Mouse (Mus musculus) MEL (cell line): ENCODE measurements around the gene Gm20388. TPM values are rescaled to one million over a fixed set of nuclear protein-coding genes. Genes with fewer than 3 reads are reported as not detected.

Source experiments
- DNase-seq: peaks from one replicate; pipeline ENCODE4 v3.0.0; 2011; ENCODE audit warnings: low read depth, low spot score
- H3K27ac ChIP-seq: 2 replicates; pipeline ENCODE4 v1.5.1; 2012; ENCODE audit warnings: low read depth, mild to moderate bottlenecking, control low read depth, low read length, moderate library complexity; ENCODE audit not compliant: control insufficient read depth
- H3K27me3 ChIP-seq, 2 experiments: fragments of 150-350 bp in 1 of 2; sonication (generic) in 1 of 2; 2 replicates each; pipeline ENCODE4 v1.6.1; 2012; ENCODE audit warnings: low read length in 2 of 2, mild to moderate bottlenecking in 2 of 2, improper control_type of control experiment in 1 of 2, moderate library complexity in 1 of 2; ENCODE audit not compliant: insufficient read depth in 2 of 2, control insufficient read depth in 1 of 2
- H3K36me3 ChIP-seq, 2 experiments: 2 replicates each; pipeline ENCODE4 v1.6.1; 2012 to 2014; ENCODE audit warnings: low read length in 2 of 2, improper control_type of control experiment in 1 of 2, inconsistent platforms in 1 of 2, mild to moderate bottlenecking in 1 of 2; ENCODE audit not compliant: insufficient read depth in 2 of 2, control insufficient read depth in 1 of 2
- H3K4me1 ChIP-seq, 2 experiments: fragments of 150-350 bp in 1 of 2; sonication (generic) in 1 of 2; 2 replicates each; pipeline ENCODE4 v1.6.1; 2012; ENCODE audit warnings: low read length in 2 of 2, improper control_type of control experiment in 1 of 2, mild to moderate bottlenecking in 1 of 2; ENCODE audit not compliant: insufficient read depth in 2 of 2, control insufficient read depth in 1 of 2
- H3K4me3 ChIP-seq, 2 experiments: fragments of 150-350 bp in 1 of 2; sonication (generic) in 1 of 2; 2 replicates each; pipeline ENCODE4 v1.5.1; 2012; ENCODE audit warnings: low read depth in 2 of 2, low read length in 2 of 2, mild to moderate bottlenecking in 2 of 2, moderate library complexity in 2 of 2, control low read depth in 1 of 2, improper control_type of control experiment in 1 of 2; ENCODE audit not compliant: control insufficient read depth in 1 of 2, insufficient read depth in 1 of 2
- H3K79me2 ChIP-seq: 2 replicates; pipeline ENCODE4 v1.6.1; 2012; ENCODE audit warnings: mild to moderate bottlenecking, low read length, moderate library complexity; ENCODE audit not compliant: control insufficient read depth, poor library complexity, insufficient read depth
- H3K9ac ChIP-seq: 2 replicates; pipeline ENCODE4 v1.6.1; 2012; ENCODE audit warnings: low read depth, mild to moderate bottlenecking, control low read depth, low read length, moderate library complexity; ENCODE audit not compliant: control insufficient read depth, poor library complexity, severe bottlenecking
- H3K9me3 ChIP-seq: fragments of 150-350 bp; sonication (generic); replicated peaks from 2 replicates; pipeline ENCODE4 v1.6.1; 2012; ENCODE audit warnings: mild to moderate bottlenecking, low read length, improper control_type of control experiment, moderate library complexity; ENCODE audit not compliant: insufficient read depth
- CHD2 ChIP-seq: IDR thresholded peaks from 2 replicates; pipeline ENCODE4 v1.6.1; 2011; ENCODE audit warnings: low read length, improper control_type of control experiment
- CTCF ChIP-seq, 3 experiments: IDR thresholded peaks in 2 of 3; conservative IDR thresholded peaks in 1 of 3; 2 replicates each; pipeline ENCODE4 v1.5.1; 2011 to 2012; ENCODE audit warnings: low read length in 3 of 3, low read depth in 2 of 3, mild to moderate bottlenecking in 2 of 3, improper control_type of control experiment in 1 of 3, inconsistent platforms in 1 of 3, mixed read lengths in 1 of 3, moderate library complexity in 1 of 3; ENCODE audit not compliant: control insufficient read depth in 1 of 3, insufficient read depth in 1 of 3, poor library complexity in 1 of 3, severe bottlenecking in 1 of 3
- EP300 ChIP-seq, 2 experiments: IDR thresholded peaks; 2 replicates each; pipeline ENCODE4 v1.6.1; 2011; ENCODE audit warnings: improper control_type of control experiment in 2 of 2, low read length in 2 of 2, low read depth in 1 of 2, mild to moderate bottlenecking in 1 of 2
- ETS1 ChIP-seq: IDR thresholded peaks from 2 replicates; pipeline ENCODE4 v1.6.1; 2012; ENCODE audit warnings: low read depth, mild to moderate bottlenecking, inconsistent platforms, low read length, improper control_type of control experiment, moderate library complexity
- HCFC1 ChIP-seq: IDR thresholded peaks from 2 replicates; pipeline ENCODE4 v1.6.1; 2012; ENCODE audit warnings: low read depth, mild to moderate bottlenecking, inconsistent platforms, low read length, improper control_type of control experiment, moderate library complexity
- JUND ChIP-seq: IDR thresholded peaks from 2 replicates; pipeline ENCODE4 v1.6.1; 2011; ENCODE audit warnings: low read depth, mild to moderate bottlenecking, improper control_type of control experiment, low read length
- MYB ChIP-seq: IDR thresholded peaks from 2 replicates; pipeline ENCODE4 v1.6.1; 2011; ENCODE audit warnings: mild to moderate bottlenecking, low read depth, low read length, improper control_type of control experiment
- MYC ChIP-seq: IDR thresholded peaks from 2 replicates; pipeline ENCODE4 v1.6.1; 2011; ENCODE audit warnings: low read depth, mild to moderate bottlenecking, low read length, improper control_type of control experiment, moderate library complexity
- NELFE ChIP-seq: IDR thresholded peaks from 2 replicates; pipeline ENCODE4 v1.6.1; 2011; ENCODE audit warnings: low read depth, low read length, improper control_type of control experiment
- POLR2AphosphoS2 ChIP-seq: IDR thresholded peaks from 2 replicates; pipeline ENCODE4 v1.6.1; 2011; ENCODE audit warnings: low read length, improper control_type of control experiment
- RAD21 ChIP-seq: IDR thresholded peaks from 2 replicates; pipeline ENCODE4 v1.6.1; 2011; ENCODE audit warnings: mild to moderate bottlenecking, low read depth, low read length, improper control_type of control experiment
- SIN3A ChIP-seq: IDR thresholded peaks from 2 replicates; pipeline ENCODE4 v1.6.1; 2012; ENCODE audit warnings: low read length, improper control_type of control experiment, inconsistent platforms
- TAL1 ChIP-seq: IDR thresholded peaks from 2 replicates; pipeline ENCODE4 v1.6.1; 2012; ENCODE audit warnings: mild to moderate bottlenecking, inconsistent platforms, low read length, moderate library complexity, mixed read lengths
- UBTF ChIP-seq: IDR thresholded peaks from 2 replicates; pipeline ENCODE4 v1.6.1; 2012; ENCODE audit warnings: low read depth, mild to moderate bottlenecking, inconsistent platforms, low read length, improper control_type of control experiment, moderate library complexity, borderline replicate concordance; ENCODE audit not compliant: insufficient read depth
- USF2 ChIP-seq, 2 experiments: IDR thresholded peaks; 2 replicates each; pipeline ENCODE4 v1.6.1; 2011 to 2012; ENCODE audit warnings: improper control_type of control experiment in 2 of 2, low read length in 2 of 2, borderline replicate concordance in 1 of 2, inconsistent platforms in 1 of 2, low read depth in 1 of 2, mild to moderate bottlenecking in 1 of 2; ENCODE audit not compliant: insufficient read depth in 1 of 2
- ZC3H11A ChIP-seq: IDR thresholded peaks from 2 replicates; pipeline ENCODE4 v1.6.1; 2012; ENCODE audit warnings: low read depth, mild to moderate bottlenecking, inconsistent platforms, low read length, improper control_type of control experiment
- ZMIZ1 ChIP-seq: IDR thresholded peaks from 2 replicates; pipeline ENCODE4 v1.6.1; 2012; ENCODE audit warnings: low read depth, mild to moderate bottlenecking, inconsistent platforms, low read length, improper control_type of control experiment, moderate library complexity
- ZNF384 ChIP-seq: IDR thresholded peaks from 2 replicates; pipeline ENCODE4 v1.6.1; 2012; ENCODE audit warnings: low read depth, mild to moderate bottlenecking, inconsistent platforms, low read length, improper control_type of control experiment
- polyA plus RNA-seq, 2 experiments: library from polyadenylated mRNA; stranded (reverse) in 1 of 2; unstranded in 1 of 2; fragments of >175 nt in 1 of 2; fragments of >200 nt in 1 of 2; gene quantifications; 2 replicates each; pipeline versions ENCODE4 v1.2.1 to v1.2.4; 2012; ENCODE audit warnings: low replicate concordance in 2 of 2, low read depth in 1 of 2; ENCODE audit not compliant: insufficient read length in 2 of 2, insufficient read depth in 1 of 2, missing spikeins in 1 of 2
- total RNA-seq: library from RNA; depleted of rRNA; stranded (reverse); fragments of 300-350 nt; gene quantifications from 2 replicates; pipeline ENCODE4 v1.2.3, GENCODE M21; 2012

Gm20388 gene
- total and polyA plus RNA-seq, 3 experiments = 11.1 to 17.8 TPM; not detected in 1

GRCm38 (mm10) chr8:123858941-123859647, 3948.5 kb downstream of the Gm20388 start (continued):
- peak; percentile 85; the same call in 1 of the 2 replicates for TF ChIP-seq UBTF
- TF ChIP-seq ZMIZ1 = peak; percentile 74; the same call in 1 of the 2 replicates
- no peak for TF ChIP-seq ZC3H11A
- TF ChIP-seq EP300 (IDR thresholded peaks at IDR 0.05; ENCODE audit: low read depth in 1 of 2, low read length in 2 of 2) = no peak
- TF ChIP-seq CTCF (IDR thresholded peaks at IDR 0.05 in 2 of 3, conservative IDR thresholded peaks at IDR 0.05 in 1 of 3; ENCODE audit: control insufficient read depth in 1 of 3, insufficient read depth in 1 of 3, low read depth in 2 of 3, low read length in 3 of 3, poor library complexity in 1 of 3, severe bottlenecking in 1 of 3) = peak in 2 of 3 experiments; percentile 12 to 30; a peak in 2 of 6 replicates
- TF ChIP-seq HCFC1 = no peak; the same call in 1 of the 2 replicates
- no peak for TF ChIP-seq JUND
- TF ChIP-seq USF2 (IDR thresholded peaks at IDR 0.05; ENCODE audit: borderline replicate concordance in 1 of 2, insufficient read depth in 1 of 2, low read depth in 1 of 2, low read length in 2 of 2) = no peak
- no peak; the same call in 1 of the 2 replicates for TF ChIP-seq ETS1
- no peak for TF ChIP-seq RAD21
- no peak for TF ChIP-seq ZNF384

- H3K27ac ChIP-seq = peak within 1 kb of the TSS; percentile 56
- 0 out of 2 replicates have a peak, but pooled peaks have one; percentile 6 for TF ChIP-seq SIN3A
- no peak for TF ChIP-seq MYC
These were observed 3949.1 kb downstream of the Gm20388 start, which contains the start of gene Ccsap for GRCm38 (mm10) chr8:123859648-123860259. TSS of gene Ccsap (minus strand) at chr8:123860209.

GRCm38 (mm10) chr8:123860386-123860785, 3949.7 kb downstream of the Gm20388 start:
- peak overlapping the region in 1 of 2 experiments; percentile 83; a peak in 1 of 4 replicates for H3K4me3 ChIP-seq
- H3K36me3 ChIP-seq = peaks cover 0 to 20% of the 10 kb centered on the region in 2 experiments; a peak in 2 of 4 replicates
- H3K27me3 ChIP-seq = no peaks in the 10 kb centered on the region
- no peak overlapping the region for H3K27ac ChIP-seq
- H3K9me3 ChIP-seq = no peaks in the 10 kb centered on the region
- peaks cover 35% of the 10 kb centered on the region for H3K79me2 ChIP-seq
- no peak overlapping the region for H3K9ac ChIP-seq
- no peak for DNase-seq
- no peak for TF ChIP-seq TAL1
- no peak for TF ChIP-seq NELFE
- no peak for TF ChIP-seq CHD2
- no peak for TF ChIP-seq POLR2AphosphoS2
- no peak for TF ChIP-seq MYB
- H3K4me1 ChIP-seq = peaks cover 6 to 28% of the 10 kb centered on the region in 2 experiments

More at GRCm38 (mm10) chr8:123859648-123860259, 3949.1 kb downstream of the Gm20388 start, which contains the start of gene Ccsap:
- peaks cover 4 to 31% of the 10 kb centered on the region in 2 experiments for H3K4me1 ChIP-seq
- H3K4me3 ChIP-seq = peak within 1 kb of the TSS; percentile 83 to 94
- H3K27me3 ChIP-seq = no peaks in the 10 kb centered on the region
- H3K9ac ChIP-seq = peak within 1 kb of the TSS; percentile 86
- H3K36me3 ChIP-seq = peaks cover 0 to 23% of the 10 kb centered on the region in 2 experiments; a peak in 2 of 4 replicates
- no peaks in the 10 kb centered on the region for H3K9me3 ChIP-seq
- H3K79me2 ChIP-seq = peaks cover 38% of the 10 kb centered on the region
- DNase-seq = no peak
